Mouse (Mus musculus) heart, adult 2 months (tissue): ENCODE data around the gene Prune1.

Experiments used
- CTCF ChIP-seq: fragments of 200-600 bp; IDR thresholded peaks from 2 replicates; pipeline ENCODE4 v1.8.1; 2022; ENCODE audit warnings: antibody characterized with exemption, mild to moderate bottlenecking, moderate library complexity
- EP300 ChIP-seq: fragments of 200-500 bp; IDR thresholded peaks from 2 replicates; pipeline ENCODE4 v1.6.1; 2011; ENCODE audit warnings: low read depth, low read length, control low read depth; ENCODE audit not compliant: insufficient read depth
- POLR2A ChIP-seq: fragments of 200-500 bp; IDR thresholded peaks from 2 replicates; pipeline ENCODE4 v1.6.1; 2011; ENCODE audit warnings: mild to moderate bottlenecking, low read depth, low read length, control low read depth; ENCODE audit not compliant: insufficient read depth

GRCm38 (mm10) chr3:95239022-95239421, 42.9 kb downstream of the Prune1 start:
- TF ChIP-seq CTCF (0 out of 2 replicates have a peak, but pooled peaks have one; percentile 2), EP300 (no peak), POLR2A (no peak)
